Mouse (Mus musculus): ENCODE data around the gene 4931414P19Rik. TPM values are rescaled to one million over a fixed set of nuclear protein-coding genes. Genes with fewer than 3 reads are reported as not detected.

Gene 4931414P19Rik
- total RNA-seq, 1 experiment = 4.8 TPM

DNA sequence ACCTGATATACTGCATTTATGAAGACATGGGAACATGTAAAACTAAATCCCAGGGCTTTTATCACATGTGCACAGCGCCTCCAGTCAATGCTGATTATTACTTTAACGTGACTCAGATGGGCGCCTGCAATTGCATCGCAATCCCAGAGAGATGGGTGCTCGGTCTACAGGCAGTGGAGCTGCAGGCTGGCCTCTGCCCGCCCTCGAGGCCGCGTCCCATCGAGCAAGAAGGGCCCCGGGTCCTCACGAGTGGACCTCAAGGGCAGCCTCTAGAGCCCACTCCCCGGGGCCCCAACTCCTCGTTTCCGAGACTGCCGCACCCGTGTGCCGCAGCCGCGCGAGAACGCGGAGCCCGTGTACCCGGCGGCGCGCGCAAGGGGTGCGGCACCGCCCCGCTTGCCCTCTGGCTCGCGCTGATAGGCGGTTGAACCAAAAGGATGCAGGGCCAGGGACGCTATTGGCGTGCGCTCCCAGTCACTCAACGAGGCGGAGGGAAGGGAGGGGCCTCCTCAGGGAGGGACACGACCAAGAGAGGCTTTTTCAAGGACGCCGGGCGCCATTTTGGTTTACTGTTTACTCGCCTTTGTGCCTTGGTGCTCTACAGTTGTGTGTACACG is 2.6 kb downstream of the 4931414P19Rik start:
- Histone ChIP-seq H3K4me3 (ENCODE audit: insufficient read depth in 1 of 2, low read depth in 1 of 2, low read length in 2 of 2, poor library complexity in 1 of 2, severe bottlenecking in 1 of 2) (peak overlapping the region; percentile 69 to 89), H3K9me3 (ENCODE audit: control insufficient read depth, insufficient read depth, low read depth, low read length) (no peaks in the 10 kb centered on the region), H3K9ac (ENCODE audit: insufficient read depth, low read depth, low read length, poor library complexity, severe bottlenecking) (peak overlapping the region; percentile 87), H3K27ac (ENCODE audit: insufficient read depth, low read depth, low read length, poor library complexity, severe bottlenecking) (peak overlapping the region; percentile 77), H3K36me3 (ENCODE audit: control insufficient read depth, insufficient read depth, low read length, poor library complexity, severe bottlenecking) (no peaks in the 10 kb centered on the region), H3K4me1 (ENCODE audit: control insufficient read depth in 2 of 2, insufficient read depth in 2 of 2, low read length in 2 of 2, poor library complexity in 1 of 2) (peaks cover 2 to 8% of the 10 kb centered on the region in 2 experiments; a peak in 2 of 4 replicates)
- TF ChIP-seq MAFK (IDR thresholded peaks at IDR 0.05; ENCODE audit: insufficient read depth, low read depth, low read length) (no peak), CHD2 (IDR thresholded peaks at IDR 0.05; ENCODE audit: low read depth, low read length) (peak; percentile 88), ZC3H11A (IDR thresholded peaks at IDR 0.05; ENCODE audit: borderline replicate concordance, low read depth, low read length) (no peak), HCFC1 (IDR thresholded peaks at IDR 0.05; ENCODE audit: borderline replicate concordance, insufficient read depth, low read length) (no peak)
- peak; percentile 95 for DNase-seq (ENCODE audit: low read depth, low spot score)
- in situ Hi-C loops (cut with MboI; ENCODE audit: low sequenced_read_pairs in 2 of 2, unreplicated experiment in 2 of 2) = no loop called here

DNA sequence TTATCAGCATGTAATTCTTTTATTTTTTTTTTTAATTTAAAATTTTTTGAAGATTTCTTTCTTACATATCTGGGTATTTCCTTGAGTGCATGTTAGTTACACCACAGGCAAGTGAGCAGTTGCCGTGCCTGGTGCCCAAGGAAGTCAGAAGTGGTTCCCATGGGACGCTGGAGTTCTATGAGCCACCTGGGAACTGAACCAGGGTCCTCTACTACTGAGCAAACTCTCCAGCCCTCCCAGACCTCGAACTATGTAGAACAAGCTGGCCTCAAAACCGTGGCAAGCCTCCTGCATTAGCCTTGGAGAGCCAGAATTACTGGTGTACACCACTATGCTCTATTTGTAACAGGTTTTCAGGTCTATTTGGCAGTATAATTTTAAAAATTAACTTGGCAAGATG is 3.2 kb downstream of the 4931414P19Rik start:
- H3K9ac ChIP-seq (ENCODE audit: insufficient read depth, low read depth, low read length, poor library complexity, severe bottlenecking) = peak overlapping the region; percentile 65; the same call in 1 of the 2 replicates
- H3K9me3 ChIP-seq (ENCODE audit: control insufficient read depth, insufficient read depth, low read depth, low read length) = no peaks in the 10 kb centered on the region
- TF ChIP-seq MAFK (IDR thresholded peaks at IDR 0.05; ENCODE audit: insufficient read depth, low read depth, low read length) = no peak
- 0 out of 2 replicates have a peak, but pooled peaks have one; percentile 16 for TF ChIP-seq ZNF384 (IDR thresholded peaks at IDR 0.05; ENCODE audit: low read depth, low read length)
- peak overlapping the region; percentile 77; the same call in 1 of the 2 replicates for H3K27ac ChIP-seq (ENCODE audit: insufficient read depth, low read depth, low read length, poor library complexity, severe bottlenecking)
- H3K36me3 ChIP-seq (ENCODE audit: control insufficient read depth, insufficient read depth, low read length, poor library complexity, severe bottlenecking) = no peaks in the 10 kb centered on the region
- no peak for DNase-seq (ENCODE audit: low read depth, low spot score)
- peaks cover 2 to 8% of the 10 kb centered on the region in 2 experiments; a peak in 2 of 4 replicates for H3K4me1 ChIP-seq (ENCODE audit: control insufficient read depth in 2 of 2, insufficient read depth in 2 of 2, low read length in 2 of 2, poor library complexity in 1 of 2)
- in situ Hi-C loops (cut with MboI; ENCODE audit: low sequenced_read_pairs in 2 of 2, unreplicated experiment in 2 of 2) = no loop called here
- peak overlapping the region; percentile 69 to 89 for H3K4me3 ChIP-seq (ENCODE audit: insufficient read depth in 1 of 2, low read depth in 1 of 2, low read length in 2 of 2, poor library complexity in 1 of 2, severe bottlenecking in 1 of 2)

DNA sequence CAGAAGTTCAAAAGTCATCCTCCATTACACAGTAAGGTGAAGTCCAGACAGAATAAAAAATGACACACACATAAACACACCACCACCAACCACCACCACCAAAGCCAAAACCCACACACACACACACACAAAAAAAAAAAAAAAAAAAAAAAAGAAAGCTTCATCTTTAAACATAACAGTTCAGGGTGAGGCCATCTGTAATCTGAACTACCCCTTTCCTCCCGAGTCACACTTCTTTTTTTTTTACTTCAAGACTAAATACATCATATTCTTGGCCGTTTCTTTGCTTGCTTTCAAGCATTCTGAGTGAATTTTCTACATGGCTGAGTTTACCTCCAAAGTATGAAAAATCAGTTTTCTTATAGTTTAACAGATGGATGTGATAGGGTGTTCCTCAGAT is 4.2 kb downstream of the 4931414P19Rik start:
- peaks cover 2 to 6% of the 10 kb centered on the region in 2 experiments; a peak in 2 of 4 replicates for H3K4me1 ChIP-seq (ENCODE audit: control insufficient read depth in 2 of 2, insufficient read depth in 2 of 2, low read length in 2 of 2, poor library complexity in 1 of 2)
- TF ChIP-seq HCFC1 (IDR thresholded peaks at IDR 0.05; ENCODE audit: borderline replicate concordance, insufficient read depth, low read length) (no peak), ZNF384 (IDR thresholded peaks at IDR 0.05; ENCODE audit: low read depth, low read length) (no peak), CHD2 (IDR thresholded peaks at IDR 0.05; ENCODE audit: low read depth, low read length) (no peak), ZC3H11A (IDR thresholded peaks at IDR 0.05; ENCODE audit: borderline replicate concordance, low read depth, low read length) (no peak), MAFK (IDR thresholded peaks at IDR 0.05; ENCODE audit: insufficient read depth, low read depth, low read length) (no peak)
- no peak overlapping the region for H3K9ac ChIP-seq (ENCODE audit: insufficient read depth, low read depth, low read length, poor library complexity, severe bottlenecking)
- in situ Hi-C loops (cut with MboI; ENCODE audit: low sequenced_read_pairs in 2 of 2, unreplicated experiment in 2 of 2) = no loop called here
- H3K36me3 ChIP-seq (ENCODE audit: control insufficient read depth, insufficient read depth, low read length, poor library complexity, severe bottlenecking) = no peaks in the 10 kb centered on the region
- DNase-seq (ENCODE audit: low read depth, low spot score) = no peak
- H3K9me3 ChIP-seq (ENCODE audit: control insufficient read depth, insufficient read depth, low read depth, low read length) = no peaks in the 10 kb centered on the region
- no peak overlapping the region for H3K4me3 ChIP-seq (ENCODE audit: insufficient read depth in 1 of 2, low read depth in 1 of 2, low read length in 2 of 2, poor library complexity in 1 of 2, severe bottlenecking in 1 of 2)
- no peak overlapping the region for H3K27ac ChIP-seq (ENCODE audit: insufficient read depth, low read depth, low read length, poor library complexity, severe bottlenecking)

DNA sequence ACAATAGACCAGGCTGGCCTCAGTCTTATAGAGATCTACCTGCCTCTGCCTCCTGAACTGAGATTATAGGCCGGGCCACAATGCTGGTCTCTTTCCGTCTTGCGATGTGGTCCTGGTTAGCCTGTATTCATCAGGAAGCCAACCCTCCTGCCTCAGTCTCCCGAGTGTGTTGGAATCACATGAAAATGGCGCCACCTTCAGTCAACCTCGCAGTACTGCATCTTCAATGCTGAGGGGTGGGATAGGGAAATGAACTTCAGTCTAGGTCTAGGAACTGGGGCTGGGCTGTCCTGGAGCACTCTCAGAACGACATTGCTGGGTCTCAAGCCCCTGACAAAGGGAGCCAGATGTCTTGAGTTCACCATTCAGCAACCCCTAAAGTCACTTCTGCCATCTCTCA is 8.7 kb downstream of the 4931414P19Rik start:
- peaks cover 0 to 11% of the 10 kb centered on the region in 2 experiments; a peak in 2 of 4 replicates for H3K4me1 ChIP-seq (ENCODE audit: control insufficient read depth in 2 of 2, insufficient read depth in 2 of 2, low read length in 2 of 2, poor library complexity in 1 of 2)
- TF ChIP-seq ZNF384 (IDR thresholded peaks at IDR 0.05; ENCODE audit: low read depth, low read length) (no peak), ZC3H11A (IDR thresholded peaks at IDR 0.05; ENCODE audit: borderline replicate concordance, low read depth, low read length) (no peak), CHD2 (IDR thresholded peaks at IDR 0.05; ENCODE audit: low read depth, low read length) (no peak), HCFC1 (IDR thresholded peaks at IDR 0.05; ENCODE audit: borderline replicate concordance, insufficient read depth, low read length) (no peak), MAFK (IDR thresholded peaks at IDR 0.05; ENCODE audit: insufficient read depth, low read depth, low read length) (no peak)
- DNase-seq (ENCODE audit: low read depth, low spot score) = no peak
- H3K4me3 ChIP-seq (ENCODE audit: insufficient read depth in 1 of 2, low read depth in 1 of 2, low read length in 2 of 2, poor library complexity in 1 of 2, severe bottlenecking in 1 of 2) = no peak overlapping the region
- in situ Hi-C loops (cut with MboI; ENCODE audit: low sequenced_read_pairs in 2 of 2, unreplicated experiment in 2 of 2) = no loop called here
- H3K9ac ChIP-seq (ENCODE audit: insufficient read depth, low read depth, low read length, poor library complexity, severe bottlenecking) = no peak overlapping the region
- no peak overlapping the region for H3K27ac ChIP-seq (ENCODE audit: insufficient read depth, low read depth, low read length, poor library complexity, severe bottlenecking)
- no peaks in the 10 kb centered on the region for H3K36me3 ChIP-seq (ENCODE audit: control insufficient read depth, insufficient read depth, low read length, poor library complexity, severe bottlenecking)
- H3K9me3 ChIP-seq (ENCODE audit: control insufficient read depth, insufficient read depth, low read depth, low read length) = no peaks in the 10 kb centered on the region
